Mouse (Mus musculus): ENCODE data around the gene Casz1. TPM values are rescaled to one million over a fixed set of nuclear protein-coding genes. Genes with fewer than 3 reads are reported as not detected.

Casz1 gene
- polyA plus RNA-seq, 1 experiment from 2014 or later: 7.6 TPM

DNA sequence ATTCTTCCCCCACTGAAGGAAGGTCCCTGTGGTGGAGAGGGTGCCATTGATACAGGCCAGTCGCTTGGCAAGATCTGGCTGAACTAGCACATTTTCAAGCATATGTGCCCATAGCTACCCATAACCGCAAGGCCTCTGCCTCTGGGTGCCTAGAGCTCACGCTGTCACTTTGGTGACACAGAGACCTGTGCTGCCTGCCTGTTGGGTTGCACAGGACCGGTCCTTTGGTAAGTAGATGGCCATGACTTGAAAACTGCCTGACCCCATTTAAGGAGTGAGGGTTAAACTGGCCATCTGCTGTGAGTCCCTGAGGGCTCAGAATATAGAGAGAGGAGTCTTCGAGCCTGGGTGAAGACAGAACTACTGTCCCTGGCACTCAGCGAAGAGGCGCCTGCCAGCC, 55.2 kb downstream of the Casz1 start:
- peaks cover 14% of the 10 kb centered on the region for H3K27me3 ChIP-seq (ENCODE audit: control insufficient read depth, insufficient read depth, low read length)

DNA sequence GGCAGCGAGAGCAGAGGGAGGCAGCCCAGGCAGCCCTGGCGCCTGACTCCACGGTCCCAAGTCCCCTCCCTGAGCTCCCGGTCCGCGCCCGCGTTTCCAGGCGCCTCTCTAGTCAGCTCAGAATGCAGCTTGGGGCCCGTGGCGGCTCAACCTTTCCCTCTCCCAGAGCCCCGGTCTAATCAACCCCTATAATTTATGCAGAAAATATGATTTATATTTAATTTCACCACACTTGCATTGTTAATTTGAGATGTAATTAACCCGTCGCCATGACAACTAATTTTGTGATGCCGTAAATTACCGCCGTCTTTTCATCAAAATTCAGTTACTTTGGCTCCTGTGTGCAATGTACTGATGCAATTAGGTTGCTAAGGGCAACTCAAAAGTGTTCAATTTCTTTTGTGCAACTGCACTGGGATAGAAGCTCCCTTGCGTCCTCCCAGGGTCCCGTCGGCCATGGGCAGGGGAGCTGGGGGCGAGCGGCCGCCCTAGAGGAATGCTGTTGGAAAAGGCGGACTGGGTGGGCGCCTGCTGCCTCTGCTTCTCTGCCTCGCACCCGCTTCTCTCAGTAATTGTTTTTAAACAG, 55.8 kb downstream of the Casz1 start:
- peak; percentile 74 for ATAC-seq (ENCODE audit: low FRiP score, low TSS enrichment)
- WGBS: 3% methylated on average over 27 of the region's 27 CpGs
- peak overlapping the region; percentile 21 for H3K4me3 ChIP-seq (ENCODE audit: low read length)
- H3K27ac ChIP-seq (ENCODE audit: low read depth, low read length): no peak overlapping the region
- H3K36me3 ChIP-seq (ENCODE audit: control insufficient read depth, insufficient read depth, low read length): no peaks in the 10 kb centered on the region
- H3K9ac ChIP-seq (ENCODE audit: low read depth, low read length): peak overlapping the region; percentile 37; the same call in 1 of the 2 replicates
- H3K27me3 ChIP-seq (ENCODE audit: control insufficient read depth, insufficient read depth, low read length): peaks cover 14% of the 10 kb centered on the region
- no peaks in the 10 kb centered on the region for H3K4me1 ChIP-seq (ENCODE audit: control insufficient read depth, insufficient read depth, low read length)
- peak overlapping the region; percentile 50 for H3K4me2 ChIP-seq (replicated peaks; ENCODE audit: low read depth, low read length)
- no peaks in the 10 kb centered on the region for H3K9me3 ChIP-seq (ENCODE audit: control insufficient read depth, low read length)

More for the DNA sequence above, 55.2 kb downstream of the Casz1 start:
- peak overlapping the region; percentile 12; the same call in 1 of the 2 replicates for H3K9ac ChIP-seq (ENCODE audit: low read depth, low read length)
- no peak for ATAC-seq (ENCODE audit: low FRiP score, low TSS enrichment)
- no peaks in the 10 kb centered on the region for H3K9me3 ChIP-seq (ENCODE audit: control insufficient read depth, low read length)
- no peaks in the 10 kb centered on the region for H3K36me3 ChIP-seq (ENCODE audit: control insufficient read depth, insufficient read depth, low read length)
- H3K4me1 ChIP-seq (ENCODE audit: control insufficient read depth, insufficient read depth, low read length): 0 out of 2 replicates have a peak, but pooled peaks cover 2% of the 10 kb centered on the region
- no peak overlapping the region for H3K27ac ChIP-seq (ENCODE audit: low read depth, low read length)
- peak overlapping the region; percentile 50 for H3K4me2 ChIP-seq (replicated peaks; ENCODE audit: low read depth, low read length)
- 54% methylated on average over 7 of the region's 7 CpGs for WGBS
- peak overlapping the region; percentile 21 for H3K4me3 ChIP-seq (ENCODE audit: low read length)

DNA sequence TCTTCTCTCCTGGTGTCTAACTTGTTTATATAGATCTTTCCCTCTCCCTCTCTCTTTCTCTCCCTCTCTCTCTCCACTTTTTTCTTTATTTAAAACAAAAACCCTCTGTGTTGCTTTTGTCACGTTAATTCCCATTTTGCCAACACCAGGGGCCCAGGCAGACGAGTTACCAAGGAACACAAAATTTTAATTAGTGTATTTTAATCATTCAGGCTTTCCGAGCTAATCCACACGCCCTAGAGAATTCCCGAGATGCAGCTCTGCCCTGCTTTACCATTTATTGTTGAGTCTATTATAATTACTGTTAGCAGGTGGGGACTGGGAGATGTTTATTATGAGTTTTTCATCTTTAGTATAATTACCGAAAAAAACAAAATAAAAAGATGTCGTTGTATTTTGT, 56.4 kb downstream of the Casz1 start:
- Histone ChIP-seq H3K4me1 (ENCODE audit: control insufficient read depth, insufficient read depth, low read length) (no peaks in the 10 kb centered on the region), H3K36me3 (ENCODE audit: control insufficient read depth, insufficient read depth, low read length) (no peaks in the 10 kb centered on the region), H3K9ac (ENCODE audit: low read depth, low read length) (peak overlapping the region; percentile 37; the same call in 1 of the 2 replicates), H3K27ac (ENCODE audit: low read depth, low read length) (no peak overlapping the region), H3K27me3 (ENCODE audit: control insufficient read depth, insufficient read depth, low read length) (peaks cover 14% of the 10 kb centered on the region), H3K4me2 (replicated peaks; ENCODE audit: low read depth, low read length) (peak overlapping the region; percentile 50), H3K9me3 (ENCODE audit: control insufficient read depth, low read length) (no peaks in the 10 kb centered on the region), H3K4me3 (ENCODE audit: low read length) (peak overlapping the region; percentile 21)
- ATAC-seq (ENCODE audit: low FRiP score, low TSS enrichment): no peak
- 54% methylated on average over 7 of the region's 7 CpGs for WGBS

DNA sequence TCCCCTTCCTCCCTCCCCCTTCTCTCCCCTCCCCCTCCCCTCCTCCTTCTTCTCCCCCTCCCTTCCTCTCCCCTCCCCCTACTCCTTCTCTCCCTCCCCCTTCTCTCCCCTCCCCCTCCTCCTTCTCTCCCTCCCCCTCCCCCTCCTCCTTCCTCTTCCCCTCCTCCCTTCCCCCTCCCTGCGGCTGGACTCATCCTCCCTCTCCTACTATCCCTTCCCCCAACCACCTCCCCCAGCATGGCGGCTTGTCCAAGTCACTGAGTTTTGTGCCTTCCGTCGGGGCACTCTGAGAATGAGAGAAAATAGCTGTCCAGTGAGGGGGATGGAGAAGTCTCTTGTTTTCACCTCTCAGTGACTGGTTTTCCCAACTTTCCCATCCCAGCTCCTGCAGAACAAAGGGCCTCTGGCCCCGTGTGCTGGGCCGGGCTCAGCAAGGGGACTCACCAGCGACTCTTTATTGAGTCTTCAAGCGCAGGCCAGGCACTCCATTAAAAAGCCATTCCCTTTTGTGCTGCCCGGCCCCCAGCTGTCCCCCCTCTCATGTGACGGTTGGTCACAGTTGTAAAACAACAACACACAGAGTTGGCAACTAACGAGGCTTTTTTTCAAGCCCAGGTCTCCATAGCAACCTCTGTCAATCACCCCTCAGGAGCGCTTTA, 62.7 kb downstream of the Casz1 start:
- H3K4me1 ChIP-seq (ENCODE audit: control insufficient read depth, insufficient read depth, low read length): peaks cover 5% of the 10 kb centered on the region; the same call in 1 of the 2 replicates

DNA sequence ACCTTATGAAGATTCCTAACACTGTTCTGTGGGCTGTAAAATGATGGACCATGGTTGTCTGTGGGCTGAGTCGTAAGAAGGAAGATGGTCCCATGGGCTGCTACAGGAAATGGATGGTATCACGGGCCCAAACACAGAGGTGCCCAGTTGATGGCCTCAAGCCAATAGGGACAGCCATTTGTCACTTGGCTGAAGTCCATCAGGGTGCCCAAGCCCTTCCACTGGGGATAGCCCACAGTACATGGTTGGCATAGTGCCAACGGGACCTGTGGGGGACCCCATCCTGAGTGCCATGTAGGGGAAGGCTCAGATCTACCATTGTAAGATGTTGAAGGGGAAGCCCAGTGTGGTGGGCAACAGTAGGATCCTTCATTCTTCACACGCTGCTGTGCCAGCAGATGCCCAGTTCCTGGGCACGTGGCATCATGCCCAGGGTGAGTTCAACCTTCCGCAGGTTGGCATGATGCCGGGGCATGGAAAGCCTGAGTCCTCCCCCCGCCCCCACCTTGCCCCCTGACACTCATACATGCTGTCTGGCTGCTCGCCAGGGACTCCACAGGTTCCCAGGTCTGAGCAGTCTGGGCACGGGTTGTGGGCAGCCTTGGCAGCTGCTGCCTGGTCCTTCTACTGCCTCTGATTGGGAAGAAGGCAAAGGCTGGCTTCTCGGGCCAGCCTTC, 63.6 kb downstream of the Casz1 start:
- Histone ChIP-seq H3K4me2 (replicated peaks; ENCODE audit: low read depth, low read length) (no peak overlapping the region), H3K36me3 (ENCODE audit: control insufficient read depth, insufficient read depth, low read length) (no peaks in the 10 kb centered on the region), H3K27me3 (ENCODE audit: control insufficient read depth, insufficient read depth, low read length) (no peaks in the 10 kb centered on the region), H3K9ac (ENCODE audit: low read depth, low read length) (no peak overlapping the region), H3K4me1 (ENCODE audit: control insufficient read depth, insufficient read depth, low read length) (peaks cover 12% of the 10 kb centered on the region), H3K4me3 (ENCODE audit: low read length) (no peak overlapping the region), H3K27ac (ENCODE audit: low read depth, low read length) (no peak overlapping the region), H3K9me3 (ENCODE audit: control insufficient read depth, low read length) (no peaks in the 10 kb centered on the region)
- 84% methylated on average over 11 of the region's 11 CpGs for WGBS
- ATAC-seq (ENCODE audit: low FRiP score, low TSS enrichment): no peak

More for the DNA sequence above, 62.7 kb downstream of the Casz1 start:
- H3K9me3 ChIP-seq (ENCODE audit: control insufficient read depth, low read length): no peaks in the 10 kb centered on the region
- H3K27me3 ChIP-seq (ENCODE audit: control insufficient read depth, insufficient read depth, low read length): no peaks in the 10 kb centered on the region
- no peak overlapping the region for H3K4me2 ChIP-seq (replicated peaks; ENCODE audit: low read depth, low read length)
- H3K9ac ChIP-seq (ENCODE audit: low read depth, low read length): no peak overlapping the region
- no peaks in the 10 kb centered on the region for H3K36me3 ChIP-seq (ENCODE audit: control insufficient read depth, insufficient read depth, low read length)
- no peak overlapping the region for H3K4me3 ChIP-seq (ENCODE audit: low read length)
- H3K27ac ChIP-seq (ENCODE audit: low read depth, low read length): no peak overlapping the region
- WGBS: 8% methylated on average over 12 of the region's 12 CpGs
- ATAC-seq (ENCODE audit: low FRiP score, low TSS enrichment): no peak

DNA sequence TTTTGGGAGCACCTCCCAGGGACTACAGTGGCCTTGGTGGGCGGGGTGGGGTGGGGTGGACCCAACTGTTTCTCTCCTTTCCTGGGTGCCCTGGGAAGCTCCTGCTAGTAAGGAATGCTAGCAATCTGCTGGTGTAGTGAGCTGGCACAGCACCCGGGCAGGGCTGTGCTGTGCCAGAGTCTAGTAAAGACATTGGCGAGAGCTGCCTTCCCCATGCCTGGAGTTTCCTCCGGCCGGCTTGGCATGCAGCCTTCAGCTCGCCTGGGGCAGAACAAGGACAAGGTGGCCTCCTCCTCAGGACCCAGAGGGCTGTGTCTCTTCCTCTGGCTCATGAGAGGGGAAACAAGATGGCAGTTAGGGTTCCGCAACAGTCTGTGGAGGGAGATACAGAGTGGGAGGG, 65.3 kb downstream of the Casz1 start:
- Histone ChIP-seq H3K4me2 (replicated peaks; ENCODE audit: low read depth, low read length) (no peak overlapping the region), H3K4me1 (ENCODE audit: control insufficient read depth, insufficient read depth, low read length) (peaks cover 17% of the 10 kb centered on the region), H3K27ac (ENCODE audit: low read depth, low read length) (no peak overlapping the region), H3K27me3 (ENCODE audit: control insufficient read depth, insufficient read depth, low read length) (no peaks in the 10 kb centered on the region), H3K36me3 (ENCODE audit: control insufficient read depth, insufficient read depth, low read length) (no peaks in the 10 kb centered on the region), H3K9ac (ENCODE audit: low read depth, low read length) (no peak overlapping the region), H3K4me3 (ENCODE audit: low read length) (no peak overlapping the region), H3K9me3 (ENCODE audit: control insufficient read depth, low read length) (no peaks in the 10 kb centered on the region)
- ATAC-seq (ENCODE audit: low FRiP score, low TSS enrichment): no peak
- 85% methylated on average over 7 of the region's 7 CpGs for WGBS

DNA sequence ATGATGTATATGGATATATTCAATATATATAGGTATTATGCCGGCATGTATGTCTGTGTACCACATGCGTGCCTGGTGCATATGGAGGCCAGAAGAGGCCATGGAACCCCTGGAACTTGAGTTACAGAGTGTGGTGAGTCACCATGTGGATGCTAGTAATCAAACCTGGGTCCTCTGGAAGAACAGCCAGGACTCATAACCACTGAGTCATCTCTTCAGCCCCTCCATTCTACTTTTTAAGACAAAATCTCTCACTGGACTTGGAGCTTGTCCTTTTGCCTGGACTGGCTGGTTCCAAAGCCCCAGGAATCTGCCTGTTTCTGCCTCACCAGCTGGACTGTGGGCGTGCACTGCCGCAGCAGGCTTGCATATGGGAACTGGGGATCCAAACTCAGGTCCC, 66.3 kb downstream of the Casz1 start:
- Histone ChIP-seq H3K9ac (ENCODE audit: low read depth, low read length) (no peak overlapping the region), H3K4me2 (replicated peaks; ENCODE audit: low read depth, low read length) (no peak overlapping the region), H3K9me3 (ENCODE audit: control insufficient read depth, low read length) (no peaks in the 10 kb centered on the region), H3K4me1 (ENCODE audit: control insufficient read depth, insufficient read depth, low read length) (peaks cover 17% of the 10 kb centered on the region), H3K27me3 (ENCODE audit: control insufficient read depth, insufficient read depth, low read length) (no peaks in the 10 kb centered on the region), H3K4me3 (ENCODE audit: low read length) (no peak overlapping the region), H3K27ac (ENCODE audit: low read depth, low read length) (no peak overlapping the region), H3K36me3 (ENCODE audit: control insufficient read depth, insufficient read depth, low read length) (no peaks in the 10 kb centered on the region)
- WGBS: 100% methylated on average over 4 of the region's 4 CpGs
- ATAC-seq (ENCODE audit: low FRiP score, low TSS enrichment): no peak

DNA sequence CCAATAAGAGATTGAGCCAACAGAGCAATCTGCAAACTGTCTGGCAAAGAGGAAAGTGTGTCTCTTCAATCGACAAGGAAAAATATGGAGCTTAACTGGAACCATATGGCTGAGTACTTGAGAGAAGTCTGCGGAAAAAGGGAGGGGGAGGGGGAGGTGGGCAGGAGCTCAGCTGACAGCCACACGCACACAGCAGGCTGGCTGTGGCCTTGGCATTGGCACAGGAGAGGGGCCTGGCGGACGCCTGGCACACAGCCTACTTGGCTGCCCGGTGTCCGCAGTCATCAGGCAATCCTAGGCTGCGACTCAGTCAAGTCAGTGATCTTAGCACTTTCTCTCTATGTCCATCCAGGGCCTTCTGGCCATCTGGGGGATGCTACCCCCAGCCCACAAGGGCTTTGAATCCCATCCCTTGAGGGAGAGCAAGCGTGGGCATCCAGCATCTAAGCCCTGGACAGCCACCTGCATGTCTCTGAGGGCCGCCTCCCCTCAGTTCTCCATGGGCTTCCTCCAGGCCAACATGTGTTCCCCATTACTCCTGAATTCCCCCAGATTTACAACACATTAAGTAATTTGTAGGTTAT, 67.6 kb downstream of the Casz1 start:
- peak; percentile 37 for ATAC-seq (ENCODE audit: low FRiP score, low TSS enrichment)
- Histone ChIP-seq H3K9me3 (ENCODE audit: control insufficient read depth, low read length) (no peaks in the 10 kb centered on the region), H3K9ac (ENCODE audit: low read depth, low read length) (no peak overlapping the region), H3K4me1 (ENCODE audit: control insufficient read depth, insufficient read depth, low read length) (peaks cover 17% of the 10 kb centered on the region), H3K27me3 (ENCODE audit: control insufficient read depth, insufficient read depth, low read length) (no peaks in the 10 kb centered on the region), H3K4me3 (ENCODE audit: low read length) (no peak overlapping the region), H3K27ac (ENCODE audit: low read depth, low read length) (no peak overlapping the region), H3K36me3 (ENCODE audit: control insufficient read depth, insufficient read depth, low read length) (no peaks in the 10 kb centered on the region), H3K4me2 (replicated peaks; ENCODE audit: low read depth, low read length) (no peak overlapping the region)
- 54% methylated on average over 10 of the region's 10 CpGs for WGBS

Data from kidney, embryonic 14.5 days (tissue).